Mouse (Mus musculus): Measurements from ENCODE around the gene Tnpo2. TPM values are rescaled to one million over a fixed set of nuclear protein-coding genes. Genes with fewer than 3 reads are reported as not detected.

Tnpo2 gene
- total RNA-seq, 2 experiments from 2014 or later = 23.5 to 27.9 TPM

- DNase-seq = no peak
These were observed 9.2 kb upstream of the Tnpo2 start for GRCm38 (mm10) chr8:85027516-85027855.

- DNase-seq = no peak
These were observed 8.8 kb upstream of the Tnpo2 start for GRCm38 (mm10) chr8:85027922-85028321.

- DNase-seq = no peak
These were observed 7.4 kb upstream of the Tnpo2 start for GRCm38 (mm10) chr8:85029271-85029670.

- no peak for DNase-seq
These were observed 3.9 kb upstream of the Tnpo2 start for GRCm38 (mm10) chr8:85032622-85033311.

GRCm38 (mm10) chr8:85033867-85034266, 2.8 kb upstream of the Tnpo2 start:
- no peak for DNase-seq

GRCm38 (mm10) chr8:85034764-85035163, 2.0 kb upstream of the Tnpo2 start:
- peak; percentile 50 for DNase-seq

GRCm38 (mm10) chr8:85035165-85035727, 1.5 kb upstream of the Tnpo2 start:
- DNase-seq = no peak

- no peak for DNase-seq
These were observed 896 bp upstream of the Tnpo2 start for GRCm38 (mm10) chr8:85035728-85036310.

- DNase-seq = no peak
These were observed 366 bp upstream of the Tnpo2 start for GRCm38 (mm10) chr8:85036381-85036717.

GRCm38 (mm10) chr8:85037366-85037680, 608 bp downstream of the Tnpo2 start:
- no peak for DNase-seq

- peak; percentile 45 for DNase-seq
These were observed 1.2 kb downstream of the Tnpo2 start for GRCm38 (mm10) chr8:85037681-85038531.

- DNase-seq = no peak
These were observed 6.9 kb downstream of the Tnpo2 start for GRCm38 (mm10) chr8:85043619-85044018.

GRCm38 (mm10) chr8:85057367-85057766, 20.7 kb downstream of the Tnpo2 start:
- DNase-seq = no peak

- peak; percentile 73 for DNase-seq
These were observed 23.3 kb downstream of the Tnpo2 start, which contains the start of gene Fbxw9 for GRCm38 (mm10) chr8:85059879-85060616. TSS of gene Fbxw9 (plus strand) at chr8:85060055.

- DNase-seq = no peak
These were observed 25.9 kb downstream of the Tnpo2 start for GRCm38 (mm10) chr8:85062603-85063002.

GRCm38 (mm10) chr8:85065213-85065612, 28.5 kb downstream of the Tnpo2 start:
- no peak for DNase-seq

GRCm38 (mm10) chr8:85067155-85067554, 30.4 kb downstream of the Tnpo2 start:
- DNase-seq = no peak

- DNase-seq = no peak
These were observed 31.3 kb downstream of the Tnpo2 start, which contains the start of gene Gm5741 for GRCm38 (mm10) chr8:85067982-85068381. TSS of gene Gm5741 (minus strand) at chr8:85067982.

GRCm38 (mm10) chr8:85071041-85071440, 34.3 kb downstream of the Tnpo2 start:
- DNase-seq = no peak

- peak; percentile 88 for DNase-seq
These were observed 35.0 kb downstream of the Tnpo2 start, which contains the start of gene Dhps for GRCm38 (mm10) chr8:85071514-85072281. TSS of gene Dhps (plus strand) at chr8:85071757.

GRCm38 (mm10) chr8:85072364-85072929, 35.7 kb downstream of the Tnpo2 start:
- no peak for DNase-seq
